Mouse (Mus musculus): ENCODE measurements around the gene Nrxn1.
"Not testable (repeated sequence)": the region's sequence is repeated elsewhere in the genome, so short reads cannot be mapped to it uniquely, and the experiment has no call there.

Nrxn1 gene

GRCm38 (mm10) chr17:90252196-90252595 is 840.7 kb downstream of the Nrxn1 start:
- DNase-seq (ENCODE audit: low spot score), result no peak

- DNase-seq (ENCODE audit: low spot score), result no peak
Observed at GRCm38 (mm10) chr17:90247071-90247849, 845.6 kb downstream of the Nrxn1 start.

GRCm38 (mm10) chr17:90244339-90244738 is 848.5 kb downstream of the Nrxn1 start:
- no peak for DNase-seq (ENCODE audit: low spot score)

GRCm38 (mm10) chr17:90238964-90239363 is 853.9 kb downstream of the Nrxn1 start:
- no peak for DNase-seq (ENCODE audit: low spot score)

- DNase-seq (ENCODE audit: low spot score), result no peak
Observed at GRCm38 (mm10) chr17:90238517-90238916, 854.4 kb downstream of the Nrxn1 start.

GRCm38 (mm10) chr17:90235674-90236073 is 857.2 kb downstream of the Nrxn1 start:
- not testable (repeated sequence) for DNase-seq (ENCODE audit: low spot score)

- no peak for DNase-seq (ENCODE audit: low spot score)
Observed at GRCm38 (mm10) chr17:90234806-90235205, 858.1 kb downstream of the Nrxn1 start.

GRCm38 (mm10) chr17:90208547-90208946 is 884.3 kb downstream of the Nrxn1 start:
- DNase-seq (ENCODE audit: low spot score), result no peak

- DNase-seq (ENCODE audit: low spot score), result no peak
Observed at GRCm38 (mm10) chr17:90207617-90208016, 885.3 kb downstream of the Nrxn1 start.

- no peak for DNase-seq (ENCODE audit: low spot score)
Observed at GRCm38 (mm10) chr17:90203993-90204392, 888.9 kb downstream of the Nrxn1 start.

- DNase-seq (ENCODE audit: low spot score), result no peak
Observed at GRCm38 (mm10) chr17:90202785-90203184, 890.1 kb downstream of the Nrxn1 start.

GRCm38 (mm10) chr17:90196772-90197171 is 896.1 kb downstream of the Nrxn1 start:
- DNase-seq (ENCODE audit: low spot score), result no peak

- DNase-seq (ENCODE audit: low spot score), result no peak
Observed at GRCm38 (mm10) chr17:90141602-90142001, 951.3 kb downstream of the Nrxn1 start.

GRCm38 (mm10) chr17:90130836-90131235 is 962.0 kb downstream of the Nrxn1 start:
- no peak for DNase-seq (ENCODE audit: low spot score)

- no peak for DNase-seq (ENCODE audit: low spot score)
Observed at GRCm38 (mm10) chr17:90129183-90129582, 963.7 kb downstream of the Nrxn1 start.

GRCm38 (mm10) chr17:90127561-90127960 is 965.3 kb downstream of the Nrxn1 start:
- DNase-seq (ENCODE audit: low spot score), result no peak

- no peak for DNase-seq (ENCODE audit: low spot score)
Observed at GRCm38 (mm10) chr17:90122796-90123481, 969.9 kb downstream of the Nrxn1 start.

GRCm38 (mm10) chr17:90116241-90116640 is 976.6 kb downstream of the Nrxn1 start:
- DNase-seq (ENCODE audit: low spot score), result no peak

- DNase-seq (ENCODE audit: low spot score), result no peak
Observed at GRCm38 (mm10) chr17:90094999-90095398, 997.9 kb downstream of the Nrxn1 start.

- DNase-seq (ENCODE audit: low spot score), result no peak
Observed at GRCm38 (mm10) chr17:90088314-90088650, 1004.6 kb downstream of the Nrxn1 start.

- DNase-seq (ENCODE audit: low spot score), result no peak
Observed at GRCm38 (mm10) chr17:90087616-90088313, 1005.1 kb downstream of the Nrxn1 start.

- DNase-seq (ENCODE audit: low spot score), result no peak
Observed at GRCm38 (mm10) chr17:90086826-90087225, 1006.0 kb downstream of the Nrxn1 start.

GRCm38 (mm10) chr17:90079003-90079402 is 1013.9 kb downstream of the Nrxn1 start:
- no peak for DNase-seq (ENCODE audit: low spot score)

All from T-cell, adult 2 months (primary cell).